Mouse (Mus musculus): Measurements from ENCODE around the gene Fkbpl. TPM values are rescaled to one million over a fixed set of nuclear protein-coding genes. Genes with fewer than 3 reads are reported as not detected.

Gene Fkbpl
- polyA plus RNA-seq, 1 experiment = 4.6 TPM

DNA sequence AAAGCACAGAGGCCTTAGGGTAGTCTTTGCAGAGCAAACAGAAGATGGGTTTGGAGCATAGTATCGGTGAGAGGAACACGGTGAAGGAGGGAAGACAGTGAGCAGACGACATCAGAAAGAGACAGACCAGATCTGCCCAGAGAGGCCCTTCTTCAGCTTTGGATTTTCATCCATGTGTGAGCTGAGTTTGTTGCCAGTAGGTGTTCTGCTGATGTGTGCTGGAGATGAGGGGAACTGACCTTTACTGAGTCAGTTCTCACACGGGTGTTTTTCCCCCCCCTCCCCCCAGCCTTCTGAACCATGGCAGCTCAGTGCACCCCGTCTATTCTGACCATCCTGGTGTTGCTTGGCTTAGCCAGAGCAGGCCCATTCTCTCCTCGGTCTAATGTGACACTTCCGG lies 25.7 kb downstream of the Fkbpl start, which contains the start of gene Tnxb:
Tnxb (plus strand) TSS at position 301 of the 400 bp plus-strand sequence.
- no peak for DNase-seq (ENCODE audit: low spot score)

DNA sequence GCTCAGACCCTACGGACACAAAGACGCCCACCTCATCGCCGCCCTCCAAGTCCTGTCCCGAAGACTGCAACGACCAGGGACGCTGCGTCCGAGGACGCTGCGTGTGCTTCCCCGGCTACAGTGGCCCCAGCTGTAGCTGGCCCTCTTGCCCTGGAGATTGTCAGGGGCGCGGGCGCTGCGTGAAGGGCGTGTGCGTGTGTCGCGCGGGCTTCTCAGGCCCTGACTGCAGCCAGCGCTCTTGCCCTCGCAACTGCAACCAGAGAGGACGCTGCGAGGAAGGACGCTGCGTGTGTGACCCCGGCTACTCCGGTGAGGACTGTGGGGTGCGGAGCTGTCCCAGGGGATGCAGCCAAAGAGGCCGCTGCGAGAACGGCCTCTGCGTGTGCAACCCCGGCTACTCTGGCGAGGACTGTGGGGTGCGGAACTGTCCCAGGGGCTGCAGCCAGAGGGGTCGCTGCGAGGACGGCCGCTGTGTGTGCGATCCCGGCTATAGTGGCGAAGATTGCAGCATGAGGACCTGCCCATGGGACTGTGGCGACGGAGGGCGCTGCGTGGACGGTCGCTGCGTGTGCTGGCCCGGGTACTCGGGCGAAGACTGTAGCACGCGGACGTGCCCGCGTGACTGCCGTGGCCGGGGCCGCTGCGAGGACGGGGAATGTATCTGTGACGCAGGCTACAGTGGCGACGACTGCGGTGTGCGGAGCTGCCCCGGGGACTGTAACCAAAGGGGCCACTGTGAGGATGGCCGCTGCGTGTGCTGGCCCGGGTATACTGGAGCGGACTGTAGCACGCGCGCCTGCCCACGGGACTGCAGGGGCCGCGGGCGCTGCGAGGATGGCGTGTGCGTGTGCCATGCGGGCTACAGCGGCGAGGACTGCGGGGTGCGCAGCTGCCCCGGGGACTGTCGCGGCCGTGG lies 26.8 kb downstream of the Fkbpl start:
- no peak for DNase-seq (ENCODE audit: low spot score)

DNA sequence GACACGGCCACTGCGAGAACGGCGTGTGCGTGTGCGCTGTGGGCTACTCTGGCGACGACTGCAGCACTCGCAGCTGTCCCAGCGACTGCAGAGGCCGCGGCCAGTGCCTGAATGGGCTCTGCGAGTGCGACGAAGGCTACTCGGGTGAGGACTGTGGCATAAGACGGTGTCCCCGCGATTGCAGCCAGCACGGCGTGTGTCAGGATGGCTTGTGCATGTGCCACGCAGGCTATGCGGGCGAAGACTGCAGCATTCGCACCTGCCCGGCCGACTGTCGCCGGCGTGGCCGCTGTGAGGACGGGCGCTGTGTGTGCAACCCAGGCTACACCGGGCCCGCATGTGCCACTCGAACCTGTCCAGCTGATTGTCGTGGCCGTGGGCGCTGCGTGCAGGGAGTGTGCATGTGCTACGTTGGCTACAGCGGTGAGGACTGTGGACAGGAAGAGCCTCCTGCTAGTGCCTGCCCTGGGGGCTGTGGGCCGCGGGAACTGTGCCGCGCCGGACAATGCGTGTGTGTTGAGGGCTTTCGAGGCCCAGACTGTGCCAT lies 27.8 kb downstream of the Fkbpl start:
- DNase-seq (ENCODE audit: low spot score) = no peak

DNA sequence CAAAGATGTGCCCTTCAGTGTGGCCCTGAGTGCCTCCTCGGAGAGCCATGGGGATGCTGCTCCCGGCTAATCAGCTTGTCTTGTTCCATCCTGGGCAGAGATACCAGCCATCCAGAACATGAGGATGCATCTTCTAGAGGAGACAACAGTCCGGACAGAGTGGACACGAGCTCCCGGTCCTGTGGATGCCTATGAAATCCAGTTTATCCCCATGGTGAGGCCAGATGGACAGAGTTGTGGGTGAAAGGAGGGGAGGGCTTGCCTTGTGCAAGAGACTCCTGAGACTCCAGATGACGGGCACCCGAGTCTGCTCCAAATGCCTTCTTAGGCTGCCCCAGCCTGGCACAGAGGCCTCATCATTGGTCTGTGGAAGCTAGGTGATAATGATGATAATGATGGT lies 28.6 kb downstream of the Fkbpl start:
- no peak for DNase-seq (ENCODE audit: low spot score)

DNA sequence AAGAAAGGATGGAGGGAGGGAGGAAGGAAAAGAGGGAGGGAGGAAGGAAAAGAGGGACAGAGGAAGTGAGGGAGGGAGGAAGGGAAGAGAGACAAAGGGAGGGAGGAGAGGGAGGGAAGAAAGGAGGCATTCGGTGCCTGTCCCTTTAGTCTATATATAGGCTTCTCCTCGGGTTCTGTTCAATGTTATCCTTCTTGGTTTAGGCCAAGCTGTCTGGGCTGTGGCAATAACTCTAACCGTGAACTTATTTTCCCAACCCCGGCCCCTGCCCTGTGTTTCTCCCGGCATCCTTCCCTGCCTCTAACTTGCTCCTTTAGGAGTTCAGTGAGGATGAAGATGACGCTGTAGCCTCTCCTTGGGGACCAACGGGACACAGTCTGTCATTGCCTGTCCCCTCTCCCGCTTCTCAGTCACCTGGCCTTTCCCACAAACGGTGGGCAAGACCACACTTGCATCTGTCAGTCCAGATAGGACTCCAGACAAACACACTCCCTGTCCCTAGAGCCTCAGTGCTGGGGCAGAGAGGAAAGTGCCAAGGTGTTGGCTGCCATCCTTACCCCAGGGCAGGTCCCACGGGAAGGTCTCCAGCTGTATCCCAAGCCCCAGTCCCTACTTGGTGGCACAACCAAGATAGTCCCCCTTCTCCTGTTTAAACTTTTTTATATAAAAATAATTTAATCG lies 30.1 kb downstream of the Fkbpl start:
- DNase-seq (ENCODE audit: low spot score) = no peak

DNA sequence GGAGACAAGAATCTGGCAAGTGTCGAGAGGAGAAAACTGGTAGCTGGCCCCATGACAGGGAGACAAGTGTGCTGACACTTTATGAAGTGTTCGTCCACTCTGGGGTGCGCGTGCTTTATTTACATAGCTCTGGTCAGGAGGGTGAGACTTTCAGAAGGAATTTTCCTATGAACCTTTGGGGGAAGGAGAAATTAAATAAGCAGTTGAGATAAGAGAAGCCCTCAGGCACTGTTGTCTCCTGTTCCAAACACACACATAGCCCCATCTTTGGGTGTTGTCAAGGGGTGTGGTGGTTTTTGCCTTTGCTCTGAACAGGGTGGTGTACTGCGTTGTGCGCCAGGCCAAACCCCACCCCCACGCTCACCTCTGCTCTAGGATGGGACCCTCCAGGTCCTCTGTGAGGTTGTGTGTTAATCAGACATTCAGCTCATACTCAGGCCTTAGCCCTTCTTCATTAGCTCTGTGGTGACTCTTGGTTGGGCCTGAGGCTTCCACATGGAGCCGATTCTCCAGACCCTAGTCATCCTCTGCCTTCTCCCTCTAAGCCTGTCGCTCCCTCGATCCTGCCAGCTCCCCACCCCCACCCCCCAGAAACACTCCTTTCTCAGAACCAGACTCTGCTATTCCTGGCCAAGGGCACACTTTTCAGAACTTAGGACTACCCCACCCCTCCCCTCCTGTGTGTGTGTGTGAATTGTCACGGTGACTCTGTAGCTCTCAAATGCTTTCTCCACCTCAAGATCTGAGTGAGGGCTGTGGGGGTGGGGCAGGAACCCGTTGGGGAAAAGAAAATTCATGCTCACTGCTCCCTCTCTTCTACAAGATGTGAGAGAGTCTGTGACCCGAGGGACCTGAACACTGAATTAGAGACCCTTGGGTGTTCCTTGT lies 30.9 kb downstream of the Fkbpl start:
- DNase-seq (ENCODE audit: low spot score) = no peak

DNA sequence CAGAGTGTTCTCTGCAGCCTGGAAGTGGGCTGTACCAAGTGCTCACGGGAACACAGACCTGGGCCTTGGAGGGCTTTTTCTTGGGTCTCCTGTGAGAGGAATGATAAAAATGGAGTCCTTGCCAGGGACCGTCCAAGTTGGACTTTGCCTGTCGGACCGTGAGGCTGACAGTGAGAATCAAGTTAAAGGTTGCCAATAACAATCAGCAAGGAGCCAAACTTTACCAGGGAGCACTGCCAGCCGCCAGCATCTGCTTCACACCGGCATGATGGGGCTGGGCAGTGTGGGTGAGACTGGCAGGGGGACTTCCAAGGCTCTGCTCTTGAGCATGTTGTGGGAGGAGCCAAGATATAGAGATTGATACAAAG lies 31.5 kb downstream of the Fkbpl start:
- DNase-seq (ENCODE audit: low spot score) = no peak

DNA sequence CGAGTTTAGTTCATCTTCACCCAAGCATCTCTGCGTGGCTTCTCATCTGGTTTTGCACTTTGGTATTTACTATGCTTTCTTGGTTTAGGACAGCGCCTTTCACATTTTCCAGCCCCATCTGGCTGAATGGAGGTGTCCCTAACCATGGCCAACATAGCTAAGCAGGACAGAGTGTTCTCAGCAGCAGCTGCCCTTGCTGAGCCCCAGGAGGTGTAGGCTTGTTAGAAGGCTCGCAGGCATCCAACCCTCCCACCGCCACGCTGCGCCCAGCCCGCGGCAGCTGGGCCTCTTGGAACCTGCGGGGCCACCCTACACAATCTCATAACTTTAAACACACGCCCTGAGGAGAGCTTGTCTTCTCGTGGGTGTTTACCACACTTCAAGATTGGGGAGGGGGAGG lies 32.1 kb downstream of the Fkbpl start:
- DNase-seq (ENCODE audit: low spot score) = no peak

DNA sequence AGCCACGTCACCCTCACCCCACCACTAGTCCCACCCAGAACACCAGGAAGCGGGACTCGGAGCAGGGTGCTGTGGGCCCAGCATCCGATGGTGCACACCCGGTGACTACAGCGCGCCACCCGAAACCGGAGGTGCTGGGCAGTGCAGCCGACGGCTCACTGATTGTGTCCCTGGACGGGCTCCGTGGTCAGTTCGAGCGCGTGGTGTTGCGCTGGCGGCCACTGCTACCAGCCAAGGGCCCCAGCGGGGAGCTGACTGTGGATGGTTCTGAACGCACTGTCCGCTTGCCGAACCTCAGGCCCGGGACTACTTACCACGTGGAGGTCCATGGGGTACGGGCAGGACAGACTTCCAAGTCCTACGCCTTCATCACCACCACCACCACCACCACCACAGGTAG lies 35.6 kb downstream of the Fkbpl start:
- DNase-seq (ENCODE audit: low spot score) = no peak

DNA sequence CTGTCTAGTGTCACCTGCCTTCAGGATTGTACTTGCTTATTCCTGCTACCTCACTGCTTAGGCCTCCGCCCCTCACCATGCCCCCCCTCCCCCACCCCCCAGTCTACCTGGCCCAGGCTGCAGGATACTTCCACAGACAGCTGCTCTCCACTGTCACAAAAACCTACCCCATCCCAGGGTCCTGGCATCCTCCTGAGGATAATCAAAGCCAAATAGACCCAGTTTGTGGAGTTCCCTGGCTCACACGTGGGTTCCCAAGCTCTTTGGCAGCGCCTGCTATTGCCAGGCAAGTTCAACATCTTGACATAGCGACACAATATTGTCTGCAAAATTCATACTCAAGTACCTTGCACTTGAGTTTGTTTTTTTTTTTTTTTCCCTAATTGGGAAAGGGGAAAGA lies 36.1 kb downstream of the Fkbpl start:
- no peak for DNase-seq (ENCODE audit: low spot score)

DNA sequence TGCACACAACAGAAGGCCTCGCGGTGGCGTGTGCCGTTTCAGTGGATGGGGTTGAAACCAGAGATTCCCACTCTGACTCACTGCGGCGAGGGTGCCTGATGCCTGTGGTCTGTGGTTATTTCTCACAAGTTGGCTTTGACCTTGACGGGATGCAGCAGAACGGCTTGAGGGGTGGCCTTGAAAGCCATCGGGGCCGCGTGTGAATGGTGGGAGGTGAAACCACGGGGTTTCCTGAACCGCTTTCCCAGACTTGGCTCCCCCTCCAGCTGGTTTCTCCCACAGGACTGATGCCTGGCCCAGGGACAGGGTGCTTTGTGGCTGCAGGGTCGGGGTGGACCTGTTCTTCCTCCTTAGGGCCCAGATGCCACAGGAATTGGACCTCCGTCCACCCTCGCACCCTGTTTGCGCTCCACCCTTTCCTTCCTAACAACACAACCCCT lies 36.6 kb downstream of the Fkbpl start:
- DNase-seq (ENCODE audit: low spot score) = no peak

DNA sequence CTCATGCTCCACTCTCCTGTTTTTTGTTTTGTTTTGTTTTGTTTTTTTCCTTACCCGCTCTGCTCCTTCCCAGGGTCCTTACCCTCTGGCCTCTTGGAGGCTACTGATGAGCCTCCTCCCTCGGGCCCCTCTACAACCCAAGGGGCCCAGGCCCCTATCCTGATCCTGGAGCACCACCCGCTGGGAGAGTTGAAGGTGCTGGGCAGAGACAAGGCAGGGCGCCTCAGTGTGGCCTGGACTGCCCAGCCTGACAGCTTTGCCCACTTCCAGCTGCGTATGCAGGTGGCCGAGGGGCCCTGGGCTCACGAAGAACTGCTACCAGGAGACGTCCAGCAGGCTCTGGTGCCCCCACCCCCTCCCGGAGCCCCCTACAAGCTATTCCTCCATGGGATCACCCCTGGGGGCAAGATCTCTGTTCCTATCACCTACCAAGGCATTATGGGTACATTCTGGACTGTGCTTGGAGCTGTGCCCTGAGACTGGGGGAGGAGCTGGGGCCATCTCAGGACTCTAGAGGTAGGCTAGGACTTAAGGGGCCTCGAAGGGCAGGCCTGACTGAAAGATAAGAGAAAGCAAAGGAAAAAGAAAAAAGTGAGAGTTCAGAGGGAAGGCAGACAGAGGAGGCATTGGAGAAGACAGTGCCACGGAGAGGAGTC lies 37.4 kb downstream of the Fkbpl start:
- DNase-seq (ENCODE audit: low spot score) = no peak

DNA sequence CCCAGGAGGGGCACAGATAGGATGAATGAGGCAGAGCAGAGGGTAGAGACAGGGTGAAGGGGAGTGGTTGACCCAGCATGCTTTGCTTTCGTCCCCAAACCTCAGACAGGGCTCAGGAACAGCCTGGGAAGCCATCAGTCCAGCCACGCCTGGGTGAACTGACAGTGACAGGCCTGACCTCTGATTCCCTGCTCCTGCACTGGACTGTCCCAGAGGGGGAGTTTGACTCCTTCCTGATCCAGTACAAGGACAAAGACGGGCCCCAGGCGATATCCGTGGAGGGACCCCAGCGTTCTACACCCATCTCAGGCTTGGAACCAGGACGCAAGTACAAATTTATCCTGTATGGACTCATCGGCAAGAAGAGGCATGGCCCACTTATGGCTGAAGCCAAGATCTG lies 38.6 kb downstream of the Fkbpl start:
- no peak for DNase-seq (ENCODE audit: low spot score)

DNA sequence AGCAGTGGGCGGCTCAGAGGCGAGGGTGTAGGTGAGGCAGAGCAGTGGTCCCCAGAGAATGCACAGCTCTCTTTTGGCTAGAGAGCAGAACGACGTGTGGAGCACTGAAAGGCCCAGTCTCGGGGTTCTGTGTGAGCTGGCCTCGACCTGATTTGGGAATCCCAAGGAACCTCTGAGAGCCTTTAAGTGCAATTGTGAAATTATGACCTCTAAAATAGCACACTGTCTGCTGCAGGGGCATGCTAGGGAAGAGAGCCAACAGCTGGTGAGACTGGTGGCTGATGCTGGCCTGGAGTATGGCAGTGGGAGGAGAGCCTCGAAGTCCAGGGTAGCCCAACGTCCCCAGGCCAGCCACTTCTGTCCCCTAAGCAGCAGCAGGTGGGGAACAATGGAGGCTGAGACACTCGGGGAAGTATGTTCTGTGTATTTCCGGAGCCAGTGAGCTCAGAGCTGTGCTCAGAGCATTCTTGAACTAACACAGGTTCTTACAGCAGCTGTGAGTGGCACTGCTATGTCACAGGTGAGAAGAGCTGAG lies 39.2 kb downstream of the Fkbpl start:
- DNase-seq (ENCODE audit: low spot score) = no peak

DNA sequence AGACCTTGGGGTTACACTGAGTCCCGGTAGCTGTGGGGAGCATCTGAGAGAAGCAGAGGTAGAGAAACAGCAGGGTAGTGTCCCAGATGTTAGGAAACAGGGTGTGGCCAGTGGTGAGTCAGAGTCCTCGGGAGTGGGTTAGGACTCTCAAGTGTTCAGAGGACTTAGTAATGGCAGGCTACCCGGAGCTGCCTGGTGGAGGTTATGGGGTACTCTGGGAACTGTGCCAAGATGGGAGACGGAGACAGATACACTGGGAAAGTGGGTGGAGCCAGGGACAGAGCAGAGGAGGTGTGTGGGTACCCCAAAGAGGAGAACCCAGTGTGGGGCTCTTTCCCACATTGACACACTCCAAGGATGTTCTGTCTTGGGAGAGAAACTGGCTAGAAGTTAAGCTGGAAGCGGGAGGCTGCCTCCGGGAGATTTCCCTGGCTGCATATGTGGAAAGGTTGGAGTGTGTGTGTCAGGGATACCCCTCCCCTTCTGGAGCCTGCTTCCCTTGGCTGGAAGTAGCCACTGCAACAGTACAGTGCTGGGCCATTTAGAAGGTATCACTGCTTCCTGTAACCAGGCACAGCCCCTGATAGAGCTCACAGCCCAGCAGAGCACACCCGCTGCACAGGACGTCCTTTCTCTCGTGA lies 39.8 kb downstream of the Fkbpl start:
- no peak for DNase-seq (ENCODE audit: low spot score)

DNA sequence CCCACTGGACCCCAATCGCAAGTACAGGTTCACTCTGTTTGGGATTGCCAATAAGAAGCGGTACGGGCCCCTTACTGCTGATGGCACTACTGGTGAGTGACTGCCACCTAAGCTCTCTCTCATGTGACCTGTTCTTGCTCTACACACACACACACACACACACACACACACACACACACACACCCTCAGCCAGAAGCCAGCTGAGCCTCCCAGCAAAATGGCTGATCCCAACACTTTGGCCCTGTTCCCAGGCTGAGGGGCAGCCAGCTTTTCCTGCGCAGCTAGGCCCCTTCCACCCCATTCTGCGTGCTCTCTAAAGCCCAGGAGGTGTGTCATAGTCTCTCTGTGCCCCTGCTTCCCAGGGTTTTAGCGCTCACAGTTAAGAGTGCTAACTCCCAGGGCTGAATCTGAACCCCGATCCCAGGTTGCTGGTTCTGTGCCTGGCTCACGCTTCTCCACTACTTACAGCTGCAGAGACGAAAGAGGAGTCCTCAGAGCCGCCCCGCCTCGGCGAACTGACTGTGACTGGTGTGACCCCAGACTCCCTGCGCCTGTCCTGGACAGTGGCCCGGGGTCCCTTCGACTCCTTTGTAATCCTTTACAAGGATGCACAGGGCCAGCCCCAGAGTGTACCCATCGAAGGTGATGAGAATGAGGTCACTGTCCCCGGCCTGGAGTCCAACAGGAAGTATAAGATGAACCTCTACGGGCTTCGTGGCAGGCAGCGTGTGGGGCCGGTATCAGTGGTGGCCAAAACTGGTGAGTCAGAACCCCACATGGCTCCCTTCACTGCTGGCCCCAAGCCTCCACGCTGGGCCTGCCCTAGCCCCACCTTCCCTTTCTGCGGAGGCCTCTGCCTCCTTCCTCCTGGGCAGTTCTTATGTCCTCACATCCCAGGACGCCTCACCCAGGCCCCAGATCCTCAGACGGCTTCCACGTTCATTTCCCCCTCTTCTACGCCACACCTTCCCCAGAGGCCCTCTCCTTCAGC lies 40.9 kb downstream of the Fkbpl start:
- no peak for DNase-seq (ENCODE audit: low spot score)

DNA sequence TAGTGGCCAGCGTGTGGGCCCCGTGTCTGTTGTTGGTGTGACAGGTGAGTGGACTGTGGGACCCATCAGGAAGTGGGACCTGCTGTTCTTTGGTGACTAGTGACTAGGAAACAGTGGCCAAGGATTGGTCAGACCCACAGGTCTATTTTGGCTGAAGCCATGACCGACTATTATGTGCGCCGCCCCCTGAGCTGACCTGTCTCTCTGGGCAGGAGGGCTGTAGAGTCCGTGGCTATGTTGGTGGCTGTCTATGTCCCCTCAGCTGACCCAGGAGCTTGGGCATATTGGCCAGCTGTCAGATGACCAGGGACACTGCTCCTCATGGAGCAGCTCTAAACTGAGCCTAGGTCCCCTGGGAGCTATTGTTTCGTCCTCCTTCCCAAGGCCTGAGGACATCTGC lies 44.3 kb downstream of the Fkbpl start:
- DNase-seq (ENCODE audit: low spot score) = no peak

DNA sequence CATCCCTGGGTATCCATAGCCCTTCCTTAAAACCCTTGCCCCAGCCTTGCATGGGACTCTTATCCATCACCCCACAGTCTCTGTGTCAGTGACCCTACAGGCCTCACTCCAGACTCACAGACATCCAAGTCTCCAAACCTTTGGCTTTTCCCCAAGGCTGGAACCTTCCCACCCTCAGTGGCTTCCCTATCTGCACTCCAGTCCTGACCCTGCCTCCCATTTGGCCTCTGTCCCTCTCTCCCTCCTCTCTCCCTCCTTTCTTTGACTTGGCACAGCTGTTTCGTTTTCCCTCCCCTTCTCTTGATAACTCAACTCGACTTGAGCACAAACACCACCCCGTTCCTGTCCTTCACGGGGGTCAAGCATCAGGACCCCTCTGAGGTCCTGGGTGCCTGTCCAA lies 45.9 kb downstream of the Fkbpl start:
- no peak for DNase-seq (ENCODE audit: low spot score)

DNA sequence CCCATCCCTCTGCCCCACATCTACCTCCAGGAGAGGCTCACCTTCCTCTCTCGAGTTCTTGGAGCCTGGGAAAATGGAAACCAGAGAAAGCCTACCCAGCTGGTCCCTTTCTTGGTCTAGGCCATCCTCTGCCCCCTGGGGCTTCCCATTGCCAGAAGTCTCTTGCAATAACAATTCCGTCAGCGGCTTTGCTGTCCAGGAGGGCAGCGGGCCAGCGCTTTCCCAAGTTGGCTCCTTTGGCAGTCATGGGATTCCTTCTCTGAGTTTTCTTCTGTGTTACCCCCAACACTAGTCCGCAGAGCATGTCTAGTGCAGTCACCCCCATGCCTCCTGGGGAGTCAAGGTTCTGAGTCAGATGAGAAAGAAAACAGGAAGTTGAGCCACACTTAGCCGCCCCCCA lies 48.3 kb downstream of the Fkbpl start:
- peak; percentile 51 for DNase-seq (ENCODE audit: low spot score)
